Mouse (Mus musculus) olfactory bulb, adult 2 months (tissue): ENCODE measurements around the gene Ppp1r3c. TPM values are rescaled to one million over a fixed set of nuclear protein-coding genes. Genes with fewer than 3 reads are reported as not detected.

Experiments used
- H3K27ac ChIP-seq: fragments of 200-500 bp; 2 replicates; pipeline ENCODE4 v1.5.1; 2012; ENCODE audit warnings: low read depth, low read length; ENCODE audit not compliant: insufficient read depth
- H3K4me1 ChIP-seq: fragments of 200-500 bp; 2 replicates; pipeline ENCODE4 v1.6.1; 2012; ENCODE audit warnings: low read length; ENCODE audit not compliant: control insufficient read depth, insufficient read depth
- H3K4me3 ChIP-seq: fragments of 200-500 bp; 2 replicates; pipeline ENCODE4 v1.5.1; 2012; ENCODE audit warnings: mild to moderate bottlenecking, low read depth, low read length, moderate library complexity; ENCODE audit not compliant: insufficient read depth
- CTCF ChIP-seq: fragments of 200-500 bp; IDR thresholded peaks from 2 replicates; pipeline ENCODE4 v1.5.1; 2012; ENCODE audit warnings: low read depth, mild to moderate bottlenecking, low read length, moderate library complexity; ENCODE audit not compliant: insufficient read depth
- POLR2A ChIP-seq: fragments of 200-500 bp; IDR thresholded peaks from 2 replicates; pipeline ENCODE4 v1.6.1; 2012; ENCODE audit warnings: mild to moderate bottlenecking, low read depth, low read length, moderate library complexity; ENCODE audit not compliant: insufficient read depth
- WGBS: fragments of 180-500 bp; shearing (Covaris S2); methylation state at CpG from one replicate; pipeline ENCODE4 v1.1.7; 2018; 5-methylcytosine and 5-hydroxymethylcytosine counted together
- polyA plus RNA-seq: library from polyadenylated mRNA; stranded (reverse); fragments of >200 nt; gene quantifications from 2 replicates; pipeline ENCODE4 v1.2.4, GENCODE M21; 2012; ENCODE audit warnings: low replicate concordance; ENCODE audit not compliant: missing spikeins, insufficient read depth, insufficient read length

Ppp1r3c gene
- polyA plus RNA-seq, 1 experiment = not detected

DNA sequence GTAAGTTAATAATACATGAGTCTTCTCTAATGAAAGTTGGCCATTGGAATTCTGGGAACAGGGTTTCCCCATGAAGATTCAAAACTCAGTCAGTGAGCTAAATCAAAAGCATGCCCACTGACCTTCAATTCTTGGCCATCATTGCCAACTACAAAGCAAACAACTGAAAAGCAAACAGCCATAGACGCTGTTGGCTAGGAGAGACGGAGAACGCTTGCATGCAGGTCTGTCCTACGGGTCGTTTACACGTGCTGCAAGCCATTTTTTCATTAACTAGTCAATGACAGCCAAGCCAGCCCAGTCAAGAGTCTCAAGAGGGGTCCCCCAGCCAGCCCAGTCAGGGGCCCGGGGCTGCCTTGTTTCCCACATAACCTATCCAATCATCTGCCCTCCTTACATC lies 31.7 kb downstream of the Ppp1r3c start:
- 52% methylated on average over 7 of the region's 7 CpGs for WGBS
- no peak overlapping the region for H3K27ac ChIP-seq
- TF ChIP-seq POLR2A (no peak), CTCF (no peak)
- no peak overlapping the region for H3K4me3 ChIP-seq
- H3K4me1 ChIP-seq = no peaks in the 10 kb centered on the region; the same call in 1 of the 2 replicates

DNA sequence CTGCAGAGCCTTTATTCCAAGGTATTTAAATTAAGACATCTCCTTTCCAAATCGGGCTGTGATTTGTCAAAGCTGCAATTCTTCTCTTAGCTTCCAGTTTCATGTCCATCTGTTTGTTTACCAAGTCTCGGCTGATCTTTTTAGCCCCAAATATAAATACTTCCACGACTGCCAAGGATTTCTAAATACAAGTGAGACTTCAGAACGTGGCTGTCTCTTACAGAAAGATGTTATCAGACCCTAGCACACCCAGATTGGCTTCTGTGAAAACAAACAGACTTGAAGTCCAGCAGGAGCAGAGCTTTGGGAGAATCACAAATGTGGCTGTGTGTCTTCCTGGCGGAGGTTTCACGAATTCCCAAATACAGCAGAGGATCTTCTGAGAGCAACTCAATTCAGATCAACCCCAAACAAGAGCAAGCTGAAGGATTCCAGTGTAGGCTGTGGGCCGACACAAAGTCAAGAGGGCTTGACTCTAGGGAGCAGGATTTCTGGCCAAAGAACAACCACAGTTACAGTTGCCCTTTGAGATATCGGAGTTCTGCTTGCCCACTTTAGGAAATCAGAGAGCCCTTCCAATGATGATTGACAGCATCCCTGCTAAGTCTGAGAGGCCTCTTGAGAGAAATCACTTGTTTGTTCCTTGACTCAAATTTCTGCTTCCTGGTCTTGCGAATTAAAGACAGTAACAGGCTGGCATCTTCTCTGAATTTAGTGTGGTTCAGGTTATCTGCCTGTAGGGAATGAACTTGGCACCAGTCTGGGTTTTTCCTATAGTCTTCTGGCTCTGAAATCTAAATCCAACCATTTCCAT lies 34.4 kb downstream of the Ppp1r3c start:
- Histone ChIP-seq H3K27ac (no peak overlapping the region), H3K4me3 (no peak overlapping the region), H3K4me1 (peaks cover 1% of the 10 kb centered on the region; the same call in 1 of the 2 replicates)
- TF ChIP-seq CTCF = no peak
- TF ChIP-seq POLR2A = no peak
- WGBS = 61% methylated on average over 9 of the region's 9 CpGs

DNA sequence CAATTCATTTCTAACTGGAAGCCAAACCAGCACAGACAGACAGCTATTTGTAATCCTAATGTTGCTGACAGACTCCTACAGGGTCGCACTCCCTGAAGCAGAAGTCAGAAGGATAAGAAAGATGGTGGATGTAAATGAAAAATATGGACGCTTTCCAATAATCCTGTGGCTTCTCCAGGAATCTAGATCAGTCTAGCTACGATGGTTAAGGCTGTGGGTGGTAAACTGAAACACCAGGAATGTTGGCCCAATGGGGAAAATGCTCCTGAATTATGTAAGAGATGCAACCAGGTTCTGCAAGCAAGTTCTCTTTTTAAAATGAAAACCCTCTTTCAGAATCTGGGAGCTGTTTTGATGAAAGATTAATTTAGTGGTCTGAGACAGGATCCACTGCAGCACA lies 35.1 kb downstream of the Ppp1r3c start:
- Histone ChIP-seq H3K27ac (no peak overlapping the region), H3K4me3 (no peak overlapping the region), H3K4me1 (peaks cover 5% of the 10 kb centered on the region; the same call in 1 of the 2 replicates)
- WGBS = 52% methylated on average over 3 of the region's 3 CpGs
- no peak for TF ChIP-seq POLR2A
- TF ChIP-seq CTCF = no peak

DNA sequence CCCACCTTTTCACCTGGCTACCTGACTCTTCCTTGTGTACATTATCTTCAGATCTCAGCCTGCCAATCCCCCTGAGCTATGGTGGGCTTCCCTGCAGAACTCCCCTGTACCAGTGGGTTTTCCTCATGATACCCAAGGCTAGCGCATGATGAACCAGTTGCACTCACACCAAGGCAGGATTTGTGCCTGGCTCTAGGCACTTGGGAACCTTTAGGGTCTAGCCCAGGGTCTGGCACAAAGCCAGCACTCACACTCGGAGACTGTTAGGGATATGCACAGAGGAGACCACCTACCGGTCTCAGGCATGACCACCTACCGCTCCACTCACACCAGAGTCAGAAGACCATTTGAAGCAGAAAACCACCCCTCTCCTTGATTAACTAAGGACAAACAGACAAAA lies 35.5 kb downstream of the Ppp1r3c start:
- WGBS = 69% methylated on average over 4 of the region's 4 CpGs
- H3K27ac ChIP-seq = no peak overlapping the region
- peaks cover 5% of the 10 kb centered on the region; the same call in 1 of the 2 replicates for H3K4me1 ChIP-seq
- no peak overlapping the region for H3K4me3 ChIP-seq
- TF ChIP-seq CTCF (no peak), POLR2A (no peak)

DNA sequence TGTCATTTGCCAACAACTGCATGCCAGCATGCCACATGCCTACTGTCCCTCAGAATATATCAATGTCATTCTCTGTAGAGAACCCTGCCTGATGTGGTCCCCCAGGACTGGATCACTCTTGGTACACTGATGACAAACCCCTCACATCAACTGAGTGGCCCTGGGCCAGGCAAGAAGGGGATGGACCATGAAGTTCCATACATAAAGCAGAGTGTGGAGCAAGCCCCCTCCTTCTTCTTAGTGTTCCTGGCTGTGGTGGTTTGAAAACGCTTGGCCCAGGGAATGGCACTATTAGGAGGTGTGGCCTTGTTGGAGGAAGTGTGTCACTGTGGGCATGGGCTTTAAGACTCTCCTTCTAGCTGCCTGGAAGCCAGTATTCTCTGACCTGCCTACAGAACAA lies 37.3 kb downstream of the Ppp1r3c start:
- Histone ChIP-seq H3K27ac (no peak overlapping the region), H3K4me3 (no peak overlapping the region), H3K4me1 (0 out of 2 replicates have a peak, but pooled peaks cover 5% of the 10 kb centered on the region)
- TF ChIP-seq POLR2A = no peak
- TF ChIP-seq CTCF = no peak
- WGBS = 96% methylated on average over 1 of the region's 1 CpGs

DNA sequence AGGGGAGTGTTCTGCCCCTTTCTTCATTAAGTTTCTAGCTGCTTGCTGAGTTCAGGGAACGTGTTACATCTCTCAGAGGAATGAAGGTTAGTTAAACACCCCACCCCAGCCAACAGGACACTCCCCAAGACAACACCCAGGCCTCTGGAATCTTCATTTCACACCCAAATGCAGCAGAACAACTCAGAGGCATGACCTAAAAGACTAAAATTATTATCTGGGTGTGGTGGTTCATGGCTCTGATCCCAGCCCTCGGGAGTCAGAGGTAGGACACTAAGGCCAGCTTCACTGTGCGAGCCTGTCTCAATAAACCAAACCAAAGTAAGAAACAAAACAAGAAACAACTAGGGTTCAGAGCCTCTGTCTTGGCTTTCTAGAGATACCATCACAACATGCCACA lies 38.3 kb downstream of the Ppp1r3c start:
- H3K4me1 ChIP-seq = 0 out of 2 replicates have a peak, but pooled peaks cover 5% of the 10 kb centered on the region
- no peak overlapping the region for H3K4me3 ChIP-seq
- TF ChIP-seq CTCF = no peak
- no peak for TF ChIP-seq POLR2A
- H3K27ac ChIP-seq = no peak overlapping the region
- WGBS = 88% methylated on average over 3 of the region's 3 CpGs

DNA sequence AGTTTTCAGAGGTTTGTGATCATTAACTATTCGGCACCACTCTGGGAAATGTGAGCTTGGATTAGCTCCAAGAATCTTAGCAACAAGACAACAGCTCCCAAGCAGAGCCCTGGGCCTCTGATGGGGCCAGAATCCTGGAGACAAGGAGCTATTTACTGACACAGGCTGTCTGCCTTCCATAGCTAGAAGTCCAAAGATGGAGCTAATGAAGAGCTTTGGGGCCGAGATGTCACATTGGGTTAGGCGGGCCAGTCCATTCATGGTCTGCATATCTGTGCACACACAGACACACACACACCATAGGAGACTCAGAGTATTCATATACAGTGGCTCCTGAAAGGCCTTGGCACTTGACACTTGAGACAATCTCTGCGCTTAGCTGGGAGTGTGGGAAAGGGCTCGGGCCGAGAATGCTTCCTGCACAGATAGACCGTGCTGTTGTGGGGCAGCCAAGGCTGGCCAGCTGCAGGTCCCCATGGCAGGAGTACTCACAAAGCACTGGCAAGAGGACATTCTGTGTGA lies 39.8 kb downstream of the Ppp1r3c start:
- Histone ChIP-seq H3K4me3 (no peak overlapping the region), H3K4me1 (0 out of 2 replicates have a peak, but pooled peaks cover 5% of the 10 kb centered on the region), H3K27ac (peak overlapping the region; percentile 35; the same call in 1 of the 2 replicates)
- TF ChIP-seq CTCF = no peak
- no peak for TF ChIP-seq POLR2A
- WGBS = 56% methylated on average over 7 of the region's 7 CpGs

DNA sequence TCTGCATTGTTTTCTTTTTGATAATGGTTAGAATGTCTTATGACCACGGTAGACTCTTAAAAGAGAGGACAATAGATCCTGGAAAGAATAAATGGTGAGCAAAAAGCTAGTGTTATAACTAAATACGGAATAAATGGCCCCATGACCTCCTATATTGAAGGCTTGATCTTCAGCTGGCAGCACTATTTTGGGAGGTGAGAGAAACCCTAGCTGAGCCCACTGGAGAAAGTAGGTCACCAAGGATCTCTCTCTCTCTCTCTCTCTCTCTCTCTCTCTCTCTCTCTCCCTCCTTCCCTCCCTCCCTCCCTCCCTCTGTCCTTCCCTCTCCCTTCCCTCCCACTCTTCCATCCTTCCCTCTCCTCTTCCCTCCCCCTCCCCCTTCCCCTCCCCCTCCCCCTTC lies 42.9 kb downstream of the Ppp1r3c start:
- WGBS = 66% methylated on average over 2 of the region's 2 CpGs

DNA sequence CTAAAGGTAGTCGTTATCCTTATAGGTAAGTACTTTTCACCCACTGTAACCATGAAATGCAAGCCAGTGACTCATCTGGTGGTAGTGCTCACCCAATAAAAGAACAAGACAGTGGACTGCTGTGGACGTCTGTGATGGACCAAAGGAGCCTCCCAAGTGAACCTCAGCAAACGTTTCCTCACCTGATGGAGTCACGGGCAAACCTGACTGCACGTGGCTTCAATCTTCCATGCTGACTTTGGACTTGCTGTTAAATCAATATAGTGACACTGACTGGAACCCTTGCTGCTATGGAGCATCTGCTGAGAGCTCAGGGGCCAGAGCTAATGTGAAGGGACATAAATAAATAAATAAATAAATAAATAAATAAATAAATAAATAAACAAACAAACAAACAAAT lies 44.5 kb downstream of the Ppp1r3c start:
- TF ChIP-seq POLR2A (no peak), CTCF (no peak)
- WGBS = 94% methylated on average over 5 of the region's 5 CpGs
- peaks cover 17% of the 10 kb centered on the region for H3K4me1 ChIP-seq
- no peak overlapping the region for H3K4me3 ChIP-seq
- H3K27ac ChIP-seq = no peak overlapping the region

More for the DNA sequence above, 42.9 kb downstream of the Ppp1r3c start:
- peaks cover 12% of the 10 kb centered on the region for H3K4me1 ChIP-seq
- no peak for TF ChIP-seq CTCF
- TF ChIP-seq POLR2A = no peak
- H3K4me3 ChIP-seq = no peak overlapping the region
- no peak overlapping the region for H3K27ac ChIP-seq
